Mouse (Mus musculus) thymus, adult 2 months (tissue): ENCODE measurements around the gene Pyy. TPM values are rescaled to one million over a fixed set of nuclear protein-coding genes. Genes with fewer than 3 reads are reported as not detected.
A peak's percentile ranks its signal among the peaks of the same experiment; 100 is the strongest.

Experiments
- DNase-seq: peaks from one replicate; pipeline ENCODE4 v3.0.0; 2021
- H3K27ac ChIP-seq: fragments of 200-500 bp; 2 replicates; pipeline ENCODE4 v1.5.1; 2012; ENCODE audit warnings: low read length, control low read depth; ENCODE audit not compliant: control insufficient read depth, insufficient read depth
- H3K27me3 ChIP-seq: fragments of 200-500 bp; 2 replicates; pipeline ENCODE4 v1.6.1; 2012; ENCODE audit warnings: mild to moderate bottlenecking, low read length, moderate library complexity, mixed read lengths; ENCODE audit not compliant: control insufficient read depth, insufficient read depth
- H3K36me3 ChIP-seq: fragments of 200-500 bp; 2 replicates; pipeline ENCODE4 v1.6.1; 2012; ENCODE audit warnings: mild to moderate bottlenecking, low read length, moderate library complexity; ENCODE audit not compliant: control insufficient read depth, insufficient read depth
- H3K4me1 ChIP-seq: fragments of 200-500 bp; replicated peaks from 2 replicates; pipeline ENCODE4 v1.6.1; 2012; ENCODE audit warnings: low read length; ENCODE audit not compliant: control insufficient read depth, insufficient read depth
- H3K4me3 ChIP-seq: fragments of 200-500 bp; 2 replicates; pipeline ENCODE4 v1.5.1; 2012; ENCODE audit warnings: mild to moderate bottlenecking, low read length, control low read depth, moderate library complexity; ENCODE audit not compliant: control insufficient read depth, insufficient read depth
- CTCF ChIP-seq: fragments of 200-500 bp; IDR thresholded peaks from 2 replicates; pipeline ENCODE4 v1.5.1; 2012; ENCODE audit warnings: mild to moderate bottlenecking, control low read depth, low read length, moderate library complexity, borderline replicate concordance; ENCODE audit not compliant: control insufficient read depth, poor library complexity, insufficient read depth; ENCODE audit errors: extremely low read depth
- POLR2A ChIP-seq: fragments of 200-500 bp; IDR thresholded peaks from 2 replicates; pipeline ENCODE4 v1.6.1; 2012; ENCODE audit warnings: mild to moderate bottlenecking, low read length, control low read depth, moderate library complexity; ENCODE audit not compliant: control insufficient read depth, poor library complexity, insufficient read depth; ENCODE audit errors: extremely low read depth
- WGBS: fragments of 180-500 bp; shearing (Covaris S2); methylation state at CpG from one replicate; pipeline ENCODE4 v1.1.7; 2018; 5-methylcytosine and 5-hydroxymethylcytosine counted together
- polyA plus RNA-seq: library from polyadenylated mRNA; depleted of rRNA; stranded (reverse); fragments of >200 nt; gene quantifications from 2 replicates; pipeline ENCODE4 v1.2.3, GENCODE M21; 2012; rRNA removed

Gene Pyy
- polyA plus RNA-seq, 1 experiment = 53.2 TPM

DNA sequence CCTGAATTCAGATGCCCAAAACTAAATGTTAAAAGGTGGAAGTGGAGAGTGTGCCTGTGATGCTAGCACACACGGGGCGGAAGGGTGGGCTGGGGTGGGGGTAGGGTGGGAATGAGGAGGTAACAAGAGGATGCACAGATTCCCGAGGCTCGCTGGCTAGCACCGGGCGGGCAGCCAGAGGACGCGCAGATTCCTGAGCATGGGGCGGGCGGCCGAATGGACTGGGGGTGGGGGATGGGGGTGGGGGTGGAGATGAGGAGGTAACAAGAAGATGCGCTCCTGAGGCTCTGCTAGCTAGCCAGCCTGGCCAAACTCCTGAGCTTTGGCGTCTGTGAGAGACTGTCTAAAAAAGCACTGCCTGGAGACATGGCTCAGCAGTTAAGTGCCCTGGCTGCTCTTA is 37.2 kb downstream of the Pyy start:
- no peak for TF ChIP-seq POLR2A
- no peak for TF ChIP-seq CTCF
- no peak for DNase-seq
- WGBS = 47% methylated on average over 13 of the region's 13 CpGs
- no peaks in the 10 kb centered on the region; the same call in 1 of the 2 replicates for H3K4me1 ChIP-seq
- H3K36me3 ChIP-seq = no peaks in the 10 kb centered on the region
- H3K27ac ChIP-seq = no peak overlapping the region
- H3K4me3 ChIP-seq = no peak overlapping the region
- no peaks in the 10 kb centered on the region for H3K27me3 ChIP-seq

DNA sequence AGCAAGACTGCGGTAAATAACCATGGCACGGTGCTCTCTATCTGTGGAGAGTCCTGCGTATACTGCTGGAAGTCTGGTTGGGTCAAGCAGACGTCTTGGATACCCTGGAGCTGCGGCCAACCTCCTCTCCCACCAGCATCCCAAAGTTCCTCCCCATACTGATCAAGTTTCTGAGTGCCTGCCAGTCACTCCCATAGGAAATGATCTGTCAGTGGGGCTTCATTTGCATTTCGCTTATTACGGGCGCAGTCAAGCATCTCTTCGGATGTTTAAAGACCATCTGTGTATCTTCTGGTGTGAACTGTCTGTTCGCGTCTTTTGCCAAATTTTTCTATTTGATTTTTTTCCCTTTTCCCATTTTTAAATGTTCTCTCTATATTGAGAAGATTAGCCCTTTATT is 38.0 kb downstream of the Pyy start:
- no peaks in the 10 kb centered on the region for H3K36me3 ChIP-seq
- DNase-seq = no peak
- H3K4me1 ChIP-seq = no peaks in the 10 kb centered on the region; the same call in 1 of the 2 replicates
- WGBS = 79% methylated on average over 11 of the region's 11 CpGs
- no peaks in the 10 kb centered on the region for H3K27me3 ChIP-seq
- H3K27ac ChIP-seq = no peak overlapping the region
- no peak for TF ChIP-seq POLR2A
- no peak for TF ChIP-seq CTCF
- no peak overlapping the region for H3K4me3 ChIP-seq

DNA sequence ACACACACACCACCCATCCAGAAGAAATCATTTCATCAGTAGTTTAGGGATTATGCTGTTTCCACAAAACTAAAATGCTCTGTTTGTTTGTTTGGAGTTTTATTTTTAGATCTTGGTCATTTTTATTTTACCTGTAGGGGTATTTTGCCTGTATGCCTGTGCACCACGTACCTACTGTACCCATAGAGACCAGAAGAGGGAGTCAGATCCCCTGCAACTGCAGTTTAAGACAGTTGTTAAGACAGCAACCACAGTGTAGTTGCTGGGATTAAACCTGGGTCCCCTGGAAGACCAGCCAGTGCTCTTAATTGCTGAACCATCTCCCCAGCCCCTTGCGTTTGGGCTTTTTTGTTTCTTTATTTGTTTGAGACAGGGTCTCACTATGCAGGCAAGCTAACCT is 38.7 kb downstream of the Pyy start:
- Histone ChIP-seq H3K4me1 (no peaks in the 10 kb centered on the region), H3K36me3 (no peaks in the 10 kb centered on the region), H3K27ac (no peak overlapping the region), H3K4me3 (no peak overlapping the region), H3K27me3 (no peaks in the 10 kb centered on the region)
- no peak for TF ChIP-seq POLR2A
- no peak for TF ChIP-seq CTCF
- no peak for DNase-seq
- 43% methylated on average over 2 of the region's 2 CpGs for WGBS

DNA sequence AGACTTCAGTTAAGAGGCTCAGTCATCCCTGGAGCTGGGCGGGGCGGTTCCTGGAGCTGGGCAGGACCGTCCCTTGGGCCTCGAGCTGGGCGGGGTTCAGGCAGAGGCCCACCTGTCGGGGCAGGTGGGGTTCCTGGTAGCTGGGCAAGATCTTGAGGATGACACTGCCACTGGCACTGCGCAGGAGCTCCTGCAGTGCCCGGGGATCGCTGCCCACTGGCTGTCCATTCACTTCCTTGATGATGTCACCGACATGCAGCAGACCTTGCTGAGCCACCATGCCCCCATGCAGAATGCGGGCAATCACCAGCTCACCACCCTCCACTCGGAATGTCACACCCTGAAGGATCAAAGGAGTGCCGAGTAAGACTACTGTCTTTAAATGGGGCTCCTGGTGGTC is 44.6 kb downstream of the Pyy start:
- H3K27me3 ChIP-seq = no peaks in the 10 kb centered on the region; the same call in 1 of the 2 replicates
- DNase-seq = no peak
- WGBS = 90% methylated on average over 13 of the region's 13 CpGs
- no peaks in the 10 kb centered on the region for H3K36me3 ChIP-seq
- no peak overlapping the region for H3K27ac ChIP-seq
- H3K4me1 ChIP-seq = no peaks in the 10 kb centered on the region
- no peak overlapping the region for H3K4me3 ChIP-seq
- TF ChIP-seq CTCF (no peak), POLR2A (no peak)

DNA sequence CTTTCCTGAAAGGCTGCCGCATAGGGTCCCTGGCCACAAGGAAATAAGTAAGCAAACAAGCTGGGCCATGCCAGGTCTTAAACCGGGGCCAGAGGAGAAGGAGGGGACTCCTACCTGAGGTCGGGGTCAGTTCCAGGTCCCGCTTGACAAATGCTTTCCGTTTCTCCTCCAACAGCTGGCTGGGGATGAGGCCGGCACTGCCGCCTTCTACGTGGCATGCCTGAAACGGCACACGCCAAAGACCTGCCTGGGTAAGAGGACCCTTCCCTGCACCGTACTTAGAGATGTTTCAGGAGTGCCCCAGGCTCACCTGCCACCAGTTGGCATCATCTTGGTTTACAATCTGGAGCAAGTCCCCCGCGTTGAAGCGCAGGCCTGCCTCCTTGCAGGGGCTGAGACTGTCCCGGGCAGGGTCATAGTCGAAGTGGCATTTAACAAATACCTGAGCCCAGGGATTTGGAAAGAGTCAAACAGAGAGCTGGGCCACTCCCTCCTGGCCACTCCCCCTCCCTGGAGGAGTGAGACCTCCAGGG is 45.6 kb downstream of the Pyy start:
- WGBS = 41% methylated on average over 16 of the region's 16 CpGs
- no peak for TF ChIP-seq CTCF
- TF ChIP-seq POLR2A = no peak
- no peaks in the 10 kb centered on the region; the same call in 1 of the 2 replicates for H3K27me3 ChIP-seq

DNA sequence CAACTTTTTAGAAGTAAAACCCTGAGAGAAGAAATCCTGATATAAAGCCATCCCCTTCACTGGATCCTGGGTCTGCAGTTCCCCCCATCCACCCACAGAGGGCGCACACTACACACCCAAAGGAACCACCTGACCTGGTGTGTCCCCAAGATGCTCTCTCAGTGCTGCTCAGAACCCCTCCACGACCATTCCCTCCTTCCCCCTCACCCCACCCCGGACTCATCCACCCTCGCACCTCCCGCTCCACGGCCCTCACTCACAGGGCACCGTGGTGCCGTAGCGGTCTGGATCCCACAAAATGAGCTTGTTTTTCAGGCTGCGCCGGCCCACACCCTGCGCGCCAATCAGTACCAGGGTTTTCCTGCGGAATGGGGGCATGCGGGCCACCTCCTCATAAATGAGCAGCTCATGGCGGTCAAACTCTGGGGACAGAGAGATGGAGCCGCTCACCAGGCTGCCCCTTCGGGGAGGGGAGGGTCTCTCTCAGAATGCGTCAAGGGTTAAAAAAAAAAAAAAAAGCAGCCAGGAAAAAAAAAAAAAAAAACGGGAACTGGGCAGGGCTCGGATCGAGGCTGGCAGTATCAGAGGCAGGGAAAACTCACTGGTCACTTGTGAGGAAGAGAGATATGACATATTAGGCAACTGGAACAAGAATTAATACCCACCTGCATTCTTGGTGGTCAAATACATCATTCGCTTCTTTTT is 46.2 kb downstream of the Pyy start:
- Histone ChIP-seq H3K36me3 (no peaks in the 10 kb centered on the region), H3K27ac (no peak overlapping the region), H3K27me3 (no peaks in the 10 kb centered on the region; the same call in 1 of the 2 replicates), H3K4me1 (no peaks in the 10 kb centered on the region), H3K4me3 (no peak overlapping the region)
- DNase-seq = peak; percentile 65
- WGBS = 7% methylated on average over 22 of the region's 23 CpGs
- TF ChIP-seq POLR2A (no peak), CTCF (peak; percentile 79; the same call in 1 of the 2 replicates)

More for the DNA sequence above, 45.6 kb downstream of the Pyy start:
- H3K4me1 ChIP-seq = no peaks in the 10 kb centered on the region
- no peak overlapping the region for H3K27ac ChIP-seq
- H3K4me3 ChIP-seq = no peak overlapping the region
- no peak for DNase-seq
- no peaks in the 10 kb centered on the region for H3K36me3 ChIP-seq

Other genes starting within 250 kb of the Pyy start
- 1.9 and 2.1 TPM in 2 replicates for gene Meox1, start 213.5 kb downstream of the Pyy start, polyA plus RNA-seq
- gene Sost, start 140.8 kb downstream of the Pyy start, polyA plus RNA-seq = 3.1 and 5.0 TPM in 2 replicates
- gene Cfap97d1, start 123.6 kb downstream of the Pyy start, polyA plus RNA-seq = not detected in 2 replicates
- gene Dusp3, start 120.8 kb downstream of the Pyy start, polyA plus RNA-seq = 12.3 and 19.7 TPM in 2 replicates
- 0.28 and 0.50 TPM in 2 replicates for gene Mpp3, start 79.4 kb downstream of the Pyy start, polyA plus RNA-seq
- gene Cd300lg, start 66.3 kb downstream of the Pyy start, polyA plus RNA-seq = 12.5 and 18.3 TPM in 2 replicates
- 3.7 and 3.8 TPM in 2 replicates for gene Mpp2, start 19.3 kb downstream of the Pyy start, polyA plus RNA-seq
- gene Ppy, start 6.5 kb downstream of the Pyy start, polyA plus RNA-seq = 11.8 TPM in 2 replicates
- gene Nags, start 37.7 kb upstream of the Pyy start, polyA plus RNA-seq = 0.09 and 0.43 TPM in 2 replicates
- gene Tmem101, start 48.6 kb upstream of the Pyy start, polyA plus RNA-seq = 26.2 and 31.3 TPM in 2 replicates
- gene Lsm12, start 77.5 kb upstream of the Pyy start, polyA plus RNA-seq = 36.1 and 42.2 TPM in 2 replicates
- gene G6pc3, start 81.8 kb upstream of the Pyy start, polyA plus RNA-seq = 48.6 and 56.5 TPM in 2 replicates
- gene Hdac5, start 122.3 kb upstream of the Pyy start, polyA plus RNA-seq = 76.8 and 81.7 TPM in 2 replicates
- 13.0 and 17.7 TPM in 2 replicates for gene BC030867, start 141.1 kb upstream of the Pyy start, polyA plus RNA-seq
- 0.12 and 0.27 TPM in 2 replicates for gene Asb16, start 160.9 kb upstream of the Pyy start, polyA plus RNA-seq
- gene Tmub2, start 177.1 kb upstream of the Pyy start, polyA plus RNA-seq = 74.1 and 74.2 TPM in 2 replicates
- 89.9 TPM in 2 replicates for gene Atxn7l3, start 188.8 kb upstream of the Pyy start, polyA plus RNA-seq
- 59.7 and 67.9 TPM in 2 replicates for gene Ubtf, start 211.9 kb upstream of the Pyy start, polyA plus RNA-seq